Mouse (Mus musculus): ENCODE measurements around the gene Vmn1r206. TPM values are rescaled to one million over a fixed set of nuclear protein-coding genes. Genes with fewer than 3 reads are reported as not detected.
"Not testable (repeated sequence)": the region's sequence is repeated elsewhere in the genome, so short reads cannot be mapped to it uniquely, and the experiment has no call there.

Vmn1r206 gene
- not detected in 2 replicates for polyA plus RNA-seq (2015; fragmentation: Nextera tagmentation; extraction: Ambion mirVana)

- not testable (repeated sequence) for H3K4me1 ChIP-seq; H3K9me3 ChIP-seq; H3K27me3 ChIP-seq; H3K27ac ChIP-seq; H3K36me3 ChIP-seq; ATAC-seq (ENCODE audit: insufficient number of reproducible peaks, insufficient read depth, low FRiP score, low TSS enrichment, low read depth); H3K9ac ChIP-seq; H3K4me3 ChIP-seq; H3K4me2 ChIP-seq
Observed at GRCm38 (mm10) chr13:22624151-22624550, at the start of gene Vmn1r206. TSS of gene Vmn1r206 (minus strand) at chr13:22624251.

DNA sequence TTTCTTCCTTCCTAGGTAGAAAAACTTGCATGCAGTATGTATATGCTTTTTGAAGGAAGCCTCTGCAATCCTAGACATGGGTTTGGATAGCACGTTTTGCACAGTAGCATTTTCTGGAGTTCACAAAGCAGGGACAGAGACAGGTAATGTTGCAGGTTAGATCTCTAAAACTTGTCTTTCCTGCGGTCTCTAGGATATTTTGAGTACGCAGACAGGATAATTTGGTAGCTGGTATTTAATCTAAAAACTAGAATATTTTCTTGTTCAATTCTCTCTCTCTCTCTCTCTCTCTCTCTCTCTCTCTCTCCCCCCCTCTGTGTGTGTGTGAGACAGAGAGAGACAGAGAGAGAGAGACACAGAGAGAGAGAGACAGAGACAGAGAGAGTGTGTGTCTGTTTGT is 31.2 kb downstream of the Vmn1r206 start, which contains the start of gene Vmn1r205:
TSS of gene Vmn1r205 (minus strand) at position 101 of the 400 bp plus-strand sequence.
- no peak within 1 kb of the TSS for H3K4me3 ChIP-seq
- no peaks in the 10 kb centered on the region for H3K9me3 ChIP-seq
- H3K4me1 ChIP-seq, result no peaks in the 10 kb centered on the region
- no peak for ATAC-seq (ENCODE audit: insufficient number of reproducible peaks, insufficient read depth, low FRiP score, low TSS enrichment, low read depth)
- H3K27me3 ChIP-seq, result no peaks in the 10 kb centered on the region
- H3K27ac ChIP-seq, result no peak within 1 kb of the TSS
- WGBS, result 84% methylated on average over 3 of the region's 3 CpGs
- H3K36me3 ChIP-seq, result no peaks in the 10 kb centered on the region
- no peak within 1 kb of the TSS for H3K9ac ChIP-seq
- no peak within 1 kb of the TSS for H3K4me2 ChIP-seq

GRCm38 (mm10) chr13:22583336-22583735 is 40.7 kb downstream of the Vmn1r206 start:
- ATAC-seq (ENCODE audit: insufficient number of reproducible peaks, insufficient read depth, low FRiP score, low TSS enrichment, low read depth); H3K4me3 ChIP-seq; H3K27ac ChIP-seq; H3K9ac ChIP-seq; H3K36me3 ChIP-seq; H3K9me3 ChIP-seq; H3K27me3 ChIP-seq; H3K4me2 ChIP-seq; H3K4me1 ChIP-seq: not testable (repeated sequence)
- 81% methylated on average over 14 of the region's 14 CpGs for WGBS

- not testable (repeated sequence) for H3K9ac ChIP-seq; H3K36me3 ChIP-seq; H3K4me1 ChIP-seq; H3K4me2 ChIP-seq; H3K4me3 ChIP-seq; H3K27me3 ChIP-seq; H3K9me3 ChIP-seq; ATAC-seq (ENCODE audit: insufficient number of reproducible peaks, insufficient read depth, low FRiP score, low TSS enrichment, low read depth); H3K27ac ChIP-seq
- WGBS, result 74% methylated on average over 3 of the region's 3 CpGs
Observed at GRCm38 (mm10) chr13:22574911-22575310, 49.1 kb downstream of the Vmn1r206 start.

Other genes starting within 250 kb of the Vmn1r206 start
- not detected in 2 replicates for gene Vmn1r199, start 244.4 kb downstream of the Vmn1r206 start, polyA plus RNA-seq (2015; fragmentation: Nextera tagmentation; extraction: Ambion mirVana)
- not detected in 2 replicates for gene Vmn1r200, start 233.9 kb downstream of the Vmn1r206 start, polyA plus RNA-seq (2015; fragmentation: Nextera tagmentation; extraction: Ambion mirVana)
- gene Vmn1r201, start 152.3 kb downstream of the Vmn1r206 start, polyA plus RNA-seq (2015; fragmentation: Nextera tagmentation; extraction: Ambion mirVana), result not detected in 2 replicates
- gene Vmn1r202, start 118.9 kb downstream of the Vmn1r206 start, polyA plus RNA-seq (2015; fragmentation: Nextera tagmentation; extraction: Ambion mirVana), result not detected in 2 replicates
- gene Vmn1r203, start 106.1 kb downstream of the Vmn1r206 start, polyA plus RNA-seq (2015; fragmentation: Nextera tagmentation; extraction: Ambion mirVana), result not detected in 2 replicates
- gene Vmn1r204, start 71.1 kb downstream of the Vmn1r206 start, polyA plus RNA-seq (2015; fragmentation: Nextera tagmentation; extraction: Ambion mirVana), result not detected in 2 replicates
- gene Vmn1r205, start 31.3 kb downstream of the Vmn1r206 start, polyA plus RNA-seq (2015; fragmentation: Nextera tagmentation; extraction: Ambion mirVana), result not detected in 2 replicates
- not detected in 2 replicates for gene Vmn1r207-ps, start 105.4 kb upstream of the Vmn1r206 start, polyA plus RNA-seq (2015; fragmentation: Nextera tagmentation; extraction: Ambion mirVana)
- gene Vmn1r208, start 153.1 kb upstream of the Vmn1r206 start, polyA plus RNA-seq (2015; fragmentation: Nextera tagmentation; extraction: Ambion mirVana), result not detected in 2 replicates
- gene Vmn1r209, start 185.4 kb upstream of the Vmn1r206 start, polyA plus RNA-seq (2015; fragmentation: Nextera tagmentation; extraction: Ambion mirVana), result not detected in 2 replicates
- not detected in 2 replicates for gene Vmn1r210, start 207.1 kb upstream of the Vmn1r206 start, polyA plus RNA-seq (2015; fragmentation: Nextera tagmentation; extraction: Ambion mirVana)
- not detected in 2 replicates for gene Vmn1r211, start 233.3 kb upstream of the Vmn1r206 start, polyA plus RNA-seq (2015; fragmentation: Nextera tagmentation; extraction: Ambion mirVana)